Mouse (Mus musculus) small intestine, adult 2 months (tissue): ENCODE data around the gene Cic.

Experiments used
- CTCF ChIP-seq: fragments of 200-500 bp; IDR thresholded peaks from 2 replicates; pipeline ENCODE4 v1.5.1; 2012; ENCODE audit warnings: low read depth, mild to moderate bottlenecking, control low read depth, inconsistent platforms, low read length, moderate library complexity, mixed read lengths; ENCODE audit not compliant: insufficient replicate concordance, insufficient read length; ENCODE audit errors: extremely low read depth
- POLR2A ChIP-seq: fragments of 200-500 bp; IDR thresholded peaks from 2 replicates; pipeline ENCODE4 v1.6.1; 2012; ENCODE audit warnings: low read depth, mild to moderate bottlenecking, control low read depth, inconsistent platforms, low read length, moderate library complexity

DNA sequence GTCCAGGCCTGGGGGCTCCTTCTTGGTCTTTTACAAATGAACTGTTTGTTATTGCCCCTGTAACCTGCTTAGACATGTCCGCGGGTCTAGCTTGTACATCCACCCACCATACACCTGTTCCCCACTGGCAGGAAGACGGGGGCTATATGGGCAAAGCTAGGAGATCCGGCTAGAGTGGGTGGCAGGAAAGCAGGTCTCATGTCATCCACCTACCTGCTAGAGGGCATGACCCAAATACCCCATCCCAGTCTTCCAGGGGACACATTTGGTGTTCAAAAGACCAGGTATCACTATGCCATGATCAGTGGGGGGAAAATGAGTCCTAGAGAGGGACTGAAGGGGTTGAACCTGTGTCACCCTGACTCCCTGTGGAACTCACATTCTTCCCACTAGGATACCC lies 9.9 kb downstream of the Cic start:
- TF ChIP-seq CTCF = no peak
- no peak for TF ChIP-seq POLR2A
